Mouse (Mus musculus) small intestine, adult 2 months (tissue): ENCODE data around the gene 1700001O22Rik.

Source experiments
- CTCF ChIP-seq: fragments of 200-500 bp; IDR thresholded peaks from 2 replicates; pipeline ENCODE4 v1.5.1; 2012; ENCODE audit warnings: low read depth, mild to moderate bottlenecking, control low read depth, inconsistent platforms, low read length, moderate library complexity, mixed read lengths; ENCODE audit not compliant: insufficient replicate concordance, insufficient read length; ENCODE audit errors: extremely low read depth
- POLR2A ChIP-seq: fragments of 200-500 bp; IDR thresholded peaks from 2 replicates; pipeline ENCODE4 v1.6.1; 2012; ENCODE audit warnings: low read depth, mild to moderate bottlenecking, control low read depth, inconsistent platforms, low read length, moderate library complexity

DNA sequence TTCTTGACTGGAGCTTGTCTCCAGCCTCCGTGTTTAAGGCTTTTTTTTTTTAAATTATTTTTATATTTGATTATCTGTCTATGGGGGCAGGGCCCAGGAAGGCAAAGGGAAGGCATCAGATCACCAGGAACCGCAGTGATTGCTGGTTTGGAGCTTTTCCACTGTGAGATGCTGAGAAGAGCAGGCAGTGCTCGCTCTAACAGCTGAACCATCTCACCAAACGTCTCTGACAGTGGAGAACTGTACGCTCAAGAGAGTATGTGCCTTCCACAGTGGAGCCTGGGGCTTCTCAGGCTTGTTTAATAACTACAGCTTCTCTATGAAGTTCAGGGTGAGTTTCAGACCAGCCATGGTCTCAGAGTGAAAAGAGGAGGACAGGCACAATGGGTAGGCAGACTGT is 6.0 kb upstream of the 1700001O22Rik start:
- TF ChIP-seq CTCF (no peak), POLR2A (no peak)
